Mouse (Mus musculus): ENCODE data around the gene 2610042L04Rik. TPM values are rescaled to one million over a fixed set of nuclear protein-coding genes. Genes with fewer than 3 reads are reported as not detected.
"Not testable (repeated sequence)": the region's sequence is repeated elsewhere in the genome, so short reads cannot be mapped to it uniquely, and the experiment has no call there.

The 2610042L04Rik gene
- polyA plus RNA-seq, 1 experiment from 2014 or later, result 7.9 TPM

DNA sequence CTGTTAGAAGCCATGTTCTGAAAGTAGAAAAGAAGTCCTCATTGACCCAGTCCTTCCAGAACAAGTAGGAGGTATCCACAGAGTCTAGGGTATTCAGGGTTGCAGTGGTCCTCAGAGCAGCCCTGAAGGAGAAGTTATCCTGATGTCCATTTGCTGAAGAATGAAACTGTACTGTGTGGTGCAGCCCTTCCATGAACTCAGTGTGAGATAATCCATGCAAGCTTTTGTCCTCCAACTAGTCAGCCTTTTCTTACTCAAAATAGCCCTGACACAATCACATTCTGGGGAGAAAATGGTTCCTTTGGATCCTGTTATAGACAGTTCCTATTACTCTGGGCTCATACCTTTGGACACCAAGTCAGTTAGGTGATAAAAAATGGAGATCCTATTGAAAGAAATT is 69.3 kb downstream of the 2610042L04Rik start:
- H3K36me3 ChIP-seq (replicated peaks); ATAC-seq (replicated peaks); H3K4me1 ChIP-seq: not testable (repeated sequence)

More for the DNA sequence above, 69.3 kb downstream of the 2610042L04Rik start:
- H3K27ac ChIP-seq; H3K27me3 ChIP-seq (replicated peaks); H3K4me2 ChIP-seq; H3K9ac ChIP-seq; H3K9me3 ChIP-seq; H3K4me3 ChIP-seq: not testable (repeated sequence)

Other genes with a start within 250 kb of the 2610042L04Rik start
- gene Gm8108, start 224.2 kb upstream of the 2610042L04Rik start, polyA plus RNA-seq (2015; fragmentation: Nextera tagmentation; extraction: Ambion mirVana), result 5.3 TPM in 2 replicates
- not detected in 2 replicates for gene Gm3127, start 169.7 kb upstream of the 2610042L04Rik start, polyA plus RNA-seq (2015; fragmentation: Nextera tagmentation; extraction: Ambion mirVana)
- 8.0 and 10.0 TPM in 2 replicates for gene Gm2974, start 152.2 kb upstream of the 2610042L04Rik start, polyA plus RNA-seq (2015; fragmentation: Nextera tagmentation; extraction: Ambion mirVana)
- gene Gm3138, start 85.1 kb upstream of the 2610042L04Rik start, polyA plus RNA-seq (2015; fragmentation: Nextera tagmentation; extraction: Ambion mirVana), result not detected in 2 replicates
- gene Gm3149, start 17.5 kb upstream of the 2610042L04Rik start, polyA plus RNA-seq (2015; fragmentation: Nextera tagmentation; extraction: Ambion mirVana), result not detected in 2 replicates
- not detected in 2 replicates for gene Gm3159, start 62.8 kb downstream of the 2610042L04Rik start, polyA plus RNA-seq (2015; fragmentation: Nextera tagmentation; extraction: Ambion mirVana)
- gene Gm3164, start 80.7 kb downstream of the 2610042L04Rik start, polyA plus RNA-seq (2015; fragmentation: Nextera tagmentation; extraction: Ambion mirVana), result 4.5 and 5.6 TPM in 2 replicates
- gene Gm3173, start 96.2 kb downstream of the 2610042L04Rik start, polyA plus RNA-seq (2015; fragmentation: Nextera tagmentation; extraction: Ambion mirVana), result 1.2 and 2.4 TPM in 2 replicates
- gene Gm3182, start 147.0 kb downstream of the 2610042L04Rik start, polyA plus RNA-seq (2015; fragmentation: Nextera tagmentation; extraction: Ambion mirVana), result not detected in 2 replicates
- gene Gm3047, start 220.6 kb downstream of the 2610042L04Rik start, polyA plus RNA-seq (2015; fragmentation: Nextera tagmentation; extraction: Ambion mirVana), result not detected in 2 replicates

Measured in midbrain, embryonic 15.5 days (tissue).